Mouse (Mus musculus): ENCODE measurements around the gene Adig.

Gene Adig

GRCm38 (mm10) chr2:158501836-158502812 lies at the start of gene Adig:
Adig (plus strand) TSS chr2:158502612.
- no peak for DNase-seq (ENCODE audit: low spot score)

GRCm38 (mm10) chr2:158456451-158456850 lies 46.0 kb upstream of the Adig start:
- DNase-seq (ENCODE audit: low spot score), result no peak

- no peak for DNase-seq (ENCODE audit: low spot score)
Observed at GRCm38 (mm10) chr2:158457610-158458009, 44.8 kb upstream of the Adig start.

- no peak for DNase-seq (ENCODE audit: low spot score)
Observed at GRCm38 (mm10) chr2:158462450-158462849, 40.0 kb upstream of the Adig start.

- DNase-seq (ENCODE audit: low spot score), result no peak
Observed at GRCm38 (mm10) chr2:158474159-158474558, 28.3 kb upstream of the Adig start.

- no peak for DNase-seq (ENCODE audit: low spot score)
Observed at GRCm38 (mm10) chr2:158477640-158478039, 24.8 kb upstream of the Adig start.

- DNase-seq (ENCODE audit: low spot score), result no peak
Observed at GRCm38 (mm10) chr2:158498457-158498856, 4.0 kb upstream of the Adig start.

- DNase-seq (ENCODE audit: low spot score), result no peak
Observed at GRCm38 (mm10) chr2:158503226-158503625, 814 bp downstream of the Adig start.

- DNase-seq (ENCODE audit: low spot score), result no peak
Observed at GRCm38 (mm10) chr2:158503671-158504070, 1.3 kb downstream of the Adig start.

GRCm38 (mm10) chr2:158506475-158506874 lies 4.1 kb downstream of the Adig start:
- no peak for DNase-seq (ENCODE audit: low spot score)

- no peak for DNase-seq (ENCODE audit: low spot score)
Observed at GRCm38 (mm10) chr2:158507046-158507445, 4.6 kb downstream of the Adig start.

- peak; percentile 76 for DNase-seq (ENCODE audit: low spot score)
Observed at GRCm38 (mm10) chr2:158510665-158511064, 8.3 kb downstream of the Adig start.

- DNase-seq (ENCODE audit: low spot score), result no peak
Observed at GRCm38 (mm10) chr2:158512528-158512927, 10.1 kb downstream of the Adig start, which contains the start of gene Arhgap40. Arhgap40 (plus strand) TSS chr2:158512796.

- DNase-seq (ENCODE audit: low spot score), result no peak
Observed at GRCm38 (mm10) chr2:158513821-158514336, 11.5 kb downstream of the Adig start.

- DNase-seq (ENCODE audit: low spot score), result peak; percentile 60
Observed at GRCm38 (mm10) chr2:158518583-158518982, 16.2 kb downstream of the Adig start.

GRCm38 (mm10) chr2:158519071-158519470 lies 16.7 kb downstream of the Adig start:
- no peak for DNase-seq (ENCODE audit: low spot score)

GRCm38 (mm10) chr2:158519800-158520199 lies 17.4 kb downstream of the Adig start:
- no peak for DNase-seq (ENCODE audit: low spot score)

GRCm38 (mm10) chr2:158523060-158523459 lies 20.6 kb downstream of the Adig start:
- DNase-seq (ENCODE audit: low spot score), result peak; percentile 40

- DNase-seq (ENCODE audit: low spot score), result peak; percentile 72
Observed at GRCm38 (mm10) chr2:158524129-158524860, 21.9 kb downstream of the Adig start.

GRCm38 (mm10) chr2:158534090-158534489 lies 31.7 kb downstream of the Adig start:
- DNase-seq (ENCODE audit: low spot score), result peak; percentile 72

GRCm38 (mm10) chr2:158534559-158534958 lies 32.1 kb downstream of the Adig start:
- DNase-seq (ENCODE audit: low spot score), result no peak
